Mouse (Mus musculus) kidney, adult 18-20 months (tissue): ENCODE data around the gene Mxra7.

Experiments used
- DNase-seq: peaks from one replicate; pipeline ENCODE4 v3.0.0; 2021

Gene Mxra7

DNA sequence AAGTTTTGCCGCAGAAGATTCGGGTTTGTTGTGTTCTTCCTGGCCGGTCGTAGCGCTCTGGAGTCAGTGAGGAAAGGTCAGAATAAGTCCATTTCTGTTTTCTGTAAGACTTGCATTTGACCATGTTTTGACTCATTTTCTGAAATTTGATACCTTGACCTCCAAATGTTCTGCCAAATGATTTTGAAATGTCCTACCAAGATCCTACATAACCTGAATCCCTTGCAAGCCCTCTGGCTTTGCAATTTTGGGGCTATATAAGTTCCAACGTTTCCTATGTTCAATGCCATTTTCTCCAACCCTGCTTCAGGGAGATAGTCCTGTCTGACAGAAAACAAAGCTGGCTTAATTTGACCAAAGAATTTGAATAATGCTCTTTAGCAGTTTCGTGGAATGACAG lies 63.5 kb downstream of the Mxra7 start:
- no peak for DNase-seq

DNA sequence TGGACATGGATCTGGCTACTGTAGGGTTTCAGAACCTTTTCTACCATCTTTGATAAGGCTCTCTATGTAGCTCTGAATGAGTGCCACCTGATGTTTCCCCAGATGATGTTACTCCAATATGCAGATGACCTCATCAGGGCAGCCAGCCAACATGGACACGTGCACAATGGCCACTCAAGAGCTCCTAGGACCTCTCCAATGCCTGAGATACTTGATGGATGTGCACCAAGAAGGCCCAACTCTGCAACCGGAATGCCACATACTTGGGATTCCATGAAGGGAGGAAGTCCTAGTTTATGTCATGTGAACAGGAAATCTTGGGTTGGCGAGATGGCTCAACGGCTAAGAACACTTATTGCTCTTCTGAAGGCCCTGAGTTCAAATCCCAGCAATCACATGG lies 72.7 kb downstream of the Mxra7 start:
- DNase-seq = peak; percentile 7

DNA sequence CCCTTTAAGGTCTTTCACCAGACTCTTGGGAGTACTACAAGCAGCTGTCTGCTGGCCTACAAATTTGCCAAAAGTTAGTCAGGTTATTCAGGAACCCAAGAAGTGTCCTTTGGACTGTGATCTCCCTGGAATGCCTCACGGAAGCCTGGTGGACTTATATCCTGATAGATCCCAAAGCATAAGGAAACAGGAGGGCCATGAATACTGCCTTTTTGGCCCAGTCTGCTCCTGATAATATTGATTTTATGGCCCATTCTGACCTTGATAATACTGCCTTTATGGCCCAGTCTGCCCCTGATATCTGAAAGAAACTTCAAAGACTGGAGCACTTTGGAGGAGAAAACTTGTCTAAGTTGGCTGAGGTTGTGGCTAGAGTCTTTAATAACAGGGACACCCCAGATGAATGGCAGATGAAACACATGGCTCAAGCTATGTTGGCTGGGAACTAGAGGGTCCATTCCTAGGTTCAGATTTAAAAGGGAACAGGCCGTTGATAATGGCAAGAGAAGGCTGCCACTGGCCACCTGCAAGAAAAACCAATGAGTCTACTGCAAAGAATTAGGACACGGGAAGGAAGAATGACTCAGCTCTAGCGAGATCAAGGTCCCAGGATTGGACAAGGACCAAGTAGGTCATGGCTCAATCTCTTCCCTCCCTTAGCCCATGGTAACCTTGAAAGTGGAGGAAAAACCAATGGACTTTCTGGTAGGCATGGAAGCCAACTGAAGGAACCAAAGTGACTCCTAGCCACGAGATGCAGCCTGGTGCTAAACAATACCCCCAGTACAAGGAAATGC lies 74.0 kb downstream of the Mxra7 start:
- peak; percentile 27 for DNase-seq
